Mouse (Mus musculus): ENCODE measurements around the gene Hist1h1c. TPM values are rescaled to one million over a fixed set of nuclear protein-coding genes. Genes with fewer than 3 reads are reported as not detected.
A peak's percentile ranks its signal among the peaks of the same experiment; 100 is the strongest.
"Not testable (repeated sequence)": the region's sequence is repeated elsewhere in the genome, so short reads cannot be mapped to it uniquely, and the experiment has no call there.

Gene Hist1h1c
- polyA plus RNA-seq, 1 experiment from 2014 or later, result 28.0 TPM

DNA sequence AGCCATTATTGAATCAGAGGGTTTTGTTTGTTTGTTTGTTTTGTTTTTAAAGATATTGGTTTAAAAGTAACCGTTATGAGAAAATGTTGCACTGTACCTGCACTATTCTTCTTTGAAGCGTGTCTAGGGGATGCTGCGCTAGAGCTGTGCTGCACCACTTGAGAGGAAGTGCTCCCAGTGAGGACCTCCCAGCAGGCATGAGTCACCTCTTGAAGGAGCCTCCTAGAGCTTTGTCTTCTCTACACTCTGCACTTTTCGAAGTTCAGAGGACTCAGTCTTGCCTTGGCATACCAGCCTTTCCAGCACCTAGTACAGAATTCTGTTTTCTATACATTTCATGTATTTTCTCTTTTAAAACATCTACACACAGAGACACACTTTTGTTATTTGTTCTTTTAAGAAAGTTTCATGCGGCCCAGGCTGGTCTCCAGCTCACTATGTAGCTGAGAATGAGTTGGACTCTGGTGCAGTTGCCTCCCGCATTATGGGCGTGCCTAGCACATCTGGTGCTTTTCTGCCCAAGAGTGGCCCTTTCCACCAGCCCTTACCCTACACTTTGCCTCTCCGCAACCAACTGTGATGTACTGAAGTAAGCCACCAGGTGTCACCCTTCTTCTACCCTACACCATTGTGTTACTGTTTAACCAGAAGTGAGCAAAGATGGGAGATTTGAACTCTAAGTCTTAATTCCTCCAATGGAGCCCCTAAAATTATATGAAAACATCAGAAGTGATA, 37.7 kb upstream of the Hist1h1c start:
- peak; percentile 54; the same call in 1 of the 2 replicates for ATAC-seq (ENCODE audit: insufficient number of reproducible peaks, low FRiP score, low TSS enrichment, low read depth)
- Histone ChIP-seq H3K36me3 (no peaks in the 10 kb centered on the region), H3K9me3 (no peaks in the 10 kb centered on the region), H3K4me1 (peaks cover 14% of the 10 kb centered on the region), H3K4me3 (no peak overlapping the region), H3K27me3 (no peaks in the 10 kb centered on the region), H3K4me2 (no peak overlapping the region), H3K9ac (no peak overlapping the region), H3K27ac (no peak overlapping the region)
- WGBS, result 34% methylated on average over 8 of the region's 8 CpGs

DNA sequence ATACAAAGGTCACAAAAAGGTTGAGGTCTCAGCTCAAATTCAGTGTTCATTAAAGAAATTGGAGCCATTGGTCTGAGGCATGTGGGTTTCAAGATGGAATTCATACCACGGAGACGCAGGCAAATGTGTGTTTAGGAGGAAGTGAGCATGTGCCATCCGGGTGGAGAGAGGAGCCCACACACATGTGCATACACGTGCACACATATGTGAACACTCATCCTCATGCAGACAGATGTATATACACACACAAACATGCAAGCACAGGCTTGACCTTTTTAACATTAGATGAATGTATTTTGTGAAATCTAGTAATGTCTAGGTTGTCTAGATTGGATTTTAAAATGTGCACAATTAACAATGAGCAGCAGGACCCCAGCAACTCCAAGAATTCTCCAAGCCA, 36.4 kb upstream of the Hist1h1c start:
- no peak overlapping the region for H3K4me2 ChIP-seq
- WGBS, result 72% methylated on average over 4 of the region's 4 CpGs

DNA sequence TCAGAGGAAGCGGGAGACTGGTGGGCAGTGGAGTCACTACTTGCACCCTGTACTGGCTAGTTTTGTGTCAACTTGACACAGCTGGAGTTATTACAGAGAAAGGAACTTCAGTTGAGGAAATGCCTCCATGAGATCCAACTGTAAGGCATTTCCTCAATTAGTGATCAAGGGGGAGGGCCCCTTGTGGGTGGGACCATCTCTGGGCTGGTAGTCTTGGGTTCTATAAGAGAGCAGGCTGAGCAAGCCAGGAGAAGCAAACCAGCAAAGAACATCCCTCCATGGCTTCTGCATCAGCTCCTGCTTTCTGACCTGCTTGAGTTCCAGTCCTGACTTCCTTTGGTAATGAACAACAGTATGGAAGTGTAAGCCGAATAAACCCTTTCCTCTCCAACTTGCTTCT, 35.8 kb upstream of the Hist1h1c start:
- H3K27me3 ChIP-seq; ATAC-seq (ENCODE audit: insufficient number of reproducible peaks, low FRiP score, low TSS enrichment, low read depth); H3K4me3 ChIP-seq; H3K4me2 ChIP-seq; H3K4me1 ChIP-seq; H3K9ac ChIP-seq; H3K36me3 ChIP-seq; H3K9me3 ChIP-seq; H3K27ac ChIP-seq: not testable (repeated sequence)
- 81% methylated on average over 2 of the region's 2 CpGs for whole genome bisulfite sequencing

More for the DNA sequence above, 36.4 kb upstream of the Hist1h1c start:
- H3K4me1 ChIP-seq, result peaks cover 12% of the 10 kb centered on the region
- H3K27ac ChIP-seq, result no peak overlapping the region
- H3K4me3 ChIP-seq, result no peak overlapping the region
- no peaks in the 10 kb centered on the region for H3K27me3 ChIP-seq
- H3K9ac ChIP-seq, result no peak overlapping the region
- ATAC-seq (ENCODE audit: insufficient number of reproducible peaks, low FRiP score, low TSS enrichment, low read depth), result no peak
- H3K9me3 ChIP-seq, result no peaks in the 10 kb centered on the region
- no peaks in the 10 kb centered on the region for H3K36me3 ChIP-seq

DNA sequence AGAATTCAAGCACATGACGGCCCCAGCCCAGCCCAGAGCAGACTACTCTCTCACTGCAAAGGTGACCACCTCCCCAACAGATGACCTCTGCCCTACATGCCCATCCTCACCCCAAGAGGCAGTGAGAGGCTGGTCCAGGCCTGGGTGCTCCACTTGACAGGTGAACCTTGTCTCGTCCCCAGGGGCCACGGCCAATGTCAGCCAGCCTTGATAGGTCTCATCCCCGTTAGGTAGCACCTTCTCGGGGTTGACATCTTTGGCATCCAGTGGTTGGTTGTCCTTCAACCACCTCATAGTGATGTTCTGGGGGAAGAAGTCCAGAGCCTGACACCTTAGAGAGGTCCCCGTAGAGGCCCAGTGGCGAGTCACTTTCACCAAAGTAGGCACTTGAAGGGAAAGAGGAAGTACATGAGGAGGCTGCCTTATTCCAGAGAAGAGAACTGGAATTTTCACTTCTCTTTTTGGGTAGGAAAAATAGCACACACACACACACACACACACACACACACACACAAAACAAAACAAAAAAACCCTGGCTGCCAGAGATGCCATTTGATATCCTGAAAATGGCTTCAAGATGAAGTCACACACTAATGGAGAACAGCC, 32.8 kb upstream of the Hist1h1c start:
- Histone ChIP-seq H3K4me1 (0 out of 2 replicates have a peak, but pooled peaks cover 7% of the 10 kb centered on the region), H3K9me3 (no peaks in the 10 kb centered on the region), H3K36me3 (no peaks in the 10 kb centered on the region), H3K9ac (no peak overlapping the region), H3K4me3 (no peak overlapping the region), H3K4me2 (no peak overlapping the region), H3K27ac (no peak overlapping the region), H3K27me3 (no peaks in the 10 kb centered on the region)
- ATAC-seq (ENCODE audit: insufficient number of reproducible peaks, low FRiP score, low TSS enrichment, low read depth), result no peak
- WGBS, result 92% methylated on average over 7 of the region's 7 CpGs

DNA sequence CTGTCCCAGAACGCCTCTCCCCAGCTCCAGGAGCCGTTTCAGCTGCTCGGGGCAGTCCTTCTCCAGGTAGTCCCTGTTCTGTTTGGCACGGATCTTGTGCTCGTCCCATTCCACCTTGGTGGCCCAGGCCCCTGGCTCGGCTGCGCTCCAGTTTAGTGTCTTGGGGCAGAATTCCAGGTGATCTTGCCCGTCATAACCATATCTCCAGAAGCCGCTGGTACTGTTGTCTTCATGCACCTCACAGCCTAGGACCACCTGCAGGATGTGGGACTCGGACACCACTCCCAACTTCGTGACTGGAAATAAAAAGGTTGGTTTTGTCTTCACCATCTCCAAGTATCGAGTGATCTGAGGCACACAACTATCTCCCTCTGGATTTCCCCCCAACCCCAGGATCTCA, 31.8 kb upstream of the Hist1h1c start:
- no peaks in the 10 kb centered on the region for H3K9me3 ChIP-seq
- H3K27me3 ChIP-seq, result no peaks in the 10 kb centered on the region
- no peak for ATAC-seq (ENCODE audit: insufficient number of reproducible peaks, low FRiP score, low TSS enrichment, low read depth)
- 0 out of 2 replicates have a peak, but pooled peaks cover 7% of the 10 kb centered on the region for H3K4me1 ChIP-seq
- H3K4me3 ChIP-seq, result no peak overlapping the region
- whole genome bisulfite sequencing, result 94% methylated on average over 12 of the region's 12 CpGs
- no peak overlapping the region for H3K4me2 ChIP-seq
- H3K9ac ChIP-seq, result no peak overlapping the region
- H3K27ac ChIP-seq, result no peak overlapping the region
- no peaks in the 10 kb centered on the region for H3K36me3 ChIP-seq

DNA sequence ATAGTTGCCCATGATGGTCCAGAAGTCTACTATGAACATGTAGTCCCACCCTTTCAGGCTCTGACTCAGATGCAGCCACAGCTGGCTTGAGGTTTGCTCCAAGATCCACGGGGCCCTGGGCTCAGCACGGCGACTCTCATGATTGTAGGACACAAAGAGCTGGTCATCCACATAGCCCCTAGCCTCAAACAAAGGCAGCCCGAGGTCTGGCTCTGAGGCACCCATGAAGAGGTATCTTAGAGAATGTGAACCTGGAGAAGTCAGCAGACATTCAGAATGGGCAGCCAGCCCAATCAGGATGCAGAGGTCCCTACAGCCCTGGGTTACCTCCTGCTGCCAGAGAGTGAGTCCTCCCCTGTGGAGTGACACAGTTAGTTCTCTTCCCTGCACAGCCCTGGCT, 30.6 kb upstream of the Hist1h1c start:
- Histone ChIP-seq H3K27me3 (no peaks in the 10 kb centered on the region), H3K36me3 (no peaks in the 10 kb centered on the region), H3K9me3 (no peaks in the 10 kb centered on the region), H3K4me3 (no peak overlapping the region), H3K4me2 (no peak overlapping the region), H3K27ac (no peak overlapping the region), H3K9ac (no peak overlapping the region), H3K4me1 (0 out of 2 replicates have a peak, but pooled peaks cover 7% of the 10 kb centered on the region)
- no peak for ATAC-seq (ENCODE audit: insufficient number of reproducible peaks, low FRiP score, low TSS enrichment, low read depth)
- 93% methylated on average over 4 of the region's 4 CpGs for WGBS

DNA sequence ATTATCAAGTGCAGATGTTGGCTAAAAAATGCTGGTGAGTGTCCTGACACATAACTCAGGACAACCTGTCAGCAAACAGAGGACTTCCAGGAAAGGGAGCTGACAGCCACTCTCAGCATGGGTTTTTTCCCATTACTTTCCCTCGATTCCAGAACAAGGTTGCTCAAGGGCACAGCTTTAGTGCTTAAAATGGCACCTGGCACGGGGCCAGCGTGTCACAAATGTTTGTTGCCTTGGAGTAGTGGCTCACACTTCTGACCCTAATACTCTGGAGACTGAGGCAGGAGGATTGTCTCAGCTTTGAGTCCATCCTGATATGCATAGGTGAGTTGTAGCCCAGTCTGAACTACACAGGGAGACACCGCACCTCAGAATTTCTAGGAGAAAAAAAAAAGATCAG, 30.0 kb upstream of the Hist1h1c start:
- no peak overlapping the region for H3K27ac ChIP-seq

DNA sequence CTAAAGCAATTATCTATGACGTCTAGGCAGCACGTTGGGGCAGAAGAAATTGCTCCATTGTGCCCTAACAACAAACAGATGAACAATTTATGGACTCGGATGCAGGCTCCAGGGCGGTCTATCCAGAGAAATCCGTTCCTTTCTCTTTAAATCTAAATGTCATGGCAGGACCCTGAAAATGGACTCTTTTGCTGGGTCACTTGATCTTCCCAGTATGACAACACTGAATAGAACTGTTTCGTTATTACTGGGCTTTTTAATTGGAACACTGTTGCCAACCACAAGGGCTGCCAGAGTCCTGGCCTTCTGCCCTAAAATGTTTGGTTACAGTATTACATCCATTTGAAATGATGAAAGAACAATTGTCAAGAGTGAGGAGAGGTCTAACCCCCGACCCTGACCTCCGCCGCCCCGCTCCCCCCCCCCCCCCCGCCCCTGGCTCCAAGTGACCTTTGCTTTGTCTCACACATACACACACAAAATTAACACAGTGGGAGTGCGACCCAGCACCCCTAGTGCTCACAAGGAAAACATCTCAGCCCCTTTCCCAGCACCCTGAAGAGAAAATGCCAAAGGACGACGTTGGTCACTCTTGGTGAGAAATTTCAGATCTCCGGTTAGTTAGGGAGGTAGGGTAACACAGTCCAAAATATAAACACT, 28.8 kb upstream of the Hist1h1c start:
- WGBS, result 18% methylated on average over 15 of the region's 15 CpGs
- Histone ChIP-seq H3K4me1 (0 out of 2 replicates have a peak, but pooled peaks cover 7% of the 10 kb centered on the region), H3K4me2 (peak overlapping the region; percentile 74), H3K9ac (peak overlapping the region; percentile 36; the same call in 1 of the 2 replicates), H3K36me3 (no peaks in the 10 kb centered on the region), H3K9me3 (no peaks in the 10 kb centered on the region), H3K4me3 (peak overlapping the region; percentile 47), H3K27me3 (no peaks in the 10 kb centered on the region), H3K27ac (no peak overlapping the region)
- no peak for ATAC-seq (ENCODE audit: insufficient number of reproducible peaks, low FRiP score, low TSS enrichment, low read depth)

More for the DNA sequence above, 30.0 kb upstream of the Hist1h1c start:
- 57% methylated on average over 4 of the region's 4 CpGs for WGBS
- Histone ChIP-seq H3K36me3 (no peaks in the 10 kb centered on the region), H3K27me3 (no peaks in the 10 kb centered on the region), H3K4me3 (no peak overlapping the region), H3K9ac (no peak overlapping the region), H3K4me2 (no peak overlapping the region), H3K9me3 (no peaks in the 10 kb centered on the region), H3K4me1 (0 out of 2 replicates have a peak, but pooled peaks cover 7% of the 10 kb centered on the region)
- no peak for ATAC-seq (ENCODE audit: insufficient number of reproducible peaks, low FRiP score, low TSS enrichment, low read depth)

DNA sequence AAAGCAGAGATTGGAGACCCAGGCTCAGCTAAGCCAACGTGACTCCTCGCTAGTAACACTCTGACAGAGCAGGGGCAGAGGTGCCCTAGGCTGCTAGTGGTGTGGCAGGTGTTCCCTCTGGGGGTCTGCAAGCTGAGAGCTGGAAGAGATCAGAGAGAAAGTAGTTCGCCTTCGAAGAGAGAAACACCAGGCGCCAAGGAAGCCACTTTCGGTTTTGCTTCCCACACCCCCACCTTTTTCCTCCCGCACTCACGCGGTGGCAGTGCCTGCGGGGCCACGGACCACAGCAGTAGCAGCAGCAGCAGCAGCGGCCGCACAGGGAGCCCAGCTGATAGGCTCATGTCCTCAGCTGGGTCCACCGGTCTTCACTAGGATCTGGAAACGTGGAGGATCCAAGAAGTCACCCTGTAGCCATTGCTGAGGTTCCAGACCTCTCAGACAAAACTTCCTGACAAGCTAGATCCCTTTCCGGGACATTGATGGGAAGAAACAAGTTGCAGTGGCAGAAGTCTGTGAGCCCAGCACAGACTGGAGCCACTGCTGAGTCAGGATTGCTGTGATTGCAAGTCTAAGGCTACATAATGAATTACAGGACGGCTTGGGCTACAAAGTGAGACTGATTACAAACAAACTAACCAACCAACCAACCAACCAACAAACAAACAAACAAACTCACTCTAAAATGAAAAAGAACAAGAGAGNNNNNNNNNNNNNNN, 28.1 kb upstream of the Hist1h1c start, which contains the start of gene Hfe:
TSS of gene Hfe (minus strand) at position 481 of the 716 bp plus-strand sequence.
- WGBS, result 2% methylated on average over 17 of the region's 17 CpGs
- no peak for ATAC-seq (ENCODE audit: insufficient number of reproducible peaks, low FRiP score, low TSS enrichment, low read depth)
- no peaks in the 10 kb centered on the region for H3K27me3 ChIP-seq

DNA sequence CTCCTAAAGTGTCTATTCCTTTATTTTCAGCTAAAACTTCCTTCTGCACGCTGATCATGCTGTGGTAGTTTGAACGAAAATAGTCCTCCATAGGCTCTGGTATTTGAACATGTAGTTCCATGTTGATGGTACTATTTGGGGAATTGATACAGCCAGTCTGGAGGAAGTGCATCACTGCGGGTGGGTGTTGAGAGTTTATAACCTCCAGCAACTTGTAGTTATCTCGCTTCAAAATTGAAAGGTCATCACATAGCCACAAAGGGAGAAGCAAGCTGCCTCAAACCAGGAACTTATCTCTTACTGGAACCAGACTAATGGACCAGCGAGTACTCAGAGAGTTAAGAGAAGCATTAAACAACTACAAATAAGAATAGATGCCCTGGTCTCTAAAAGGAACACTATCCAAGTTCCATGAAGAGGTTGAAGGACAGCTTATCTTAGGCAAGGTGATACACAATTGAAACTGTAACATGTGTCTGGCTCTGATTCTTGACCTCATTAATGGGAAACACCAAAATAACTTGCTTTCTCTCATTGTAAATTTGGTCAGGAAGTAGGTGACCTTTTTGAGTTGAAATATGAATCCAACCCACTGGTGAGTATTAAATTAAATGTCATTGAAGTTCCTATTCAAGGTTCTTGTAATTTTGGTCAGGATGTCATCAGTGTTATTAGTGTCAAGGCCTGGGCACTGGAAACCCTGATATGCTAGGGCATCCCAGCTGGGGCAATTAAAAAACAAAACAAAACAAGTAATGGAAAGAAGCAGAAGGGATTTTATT, 22.2 kb upstream of the Hist1h1c start:
- Histone ChIP-seq H3K4me3 (no peak overlapping the region), H3K27ac (no peak overlapping the region), H3K4me1 (no peaks in the 10 kb centered on the region), H3K27me3 (no peaks in the 10 kb centered on the region), H3K4me2 (no peak overlapping the region), H3K9me3 (no peaks in the 10 kb centered on the region), H3K36me3 (no peaks in the 10 kb centered on the region), H3K9ac (no peak overlapping the region)
- WGBS, result 88% methylated on average over 5 of the region's 5 CpGs
- no peak for ATAC-seq (ENCODE audit: insufficient number of reproducible peaks, low FRiP score, low TSS enrichment, low read depth)

More for the DNA sequence above, 28.1 kb upstream of the Hist1h1c start, which contains the start of gene Hfe:
- no peaks in the 10 kb centered on the region for H3K36me3 ChIP-seq
- H3K4me1 ChIP-seq, result 0 out of 2 replicates have a peak, but pooled peaks cover 7% of the 10 kb centered on the region
- H3K4me3 ChIP-seq, result peak within 1 kb of the TSS; percentile 47
- no peak within 1 kb of the TSS for H3K27ac ChIP-seq
- peak within 1 kb of the TSS; percentile 74 for H3K4me2 ChIP-seq
- no peaks in the 10 kb centered on the region for H3K9me3 ChIP-seq
- peak within 1 kb of the TSS; percentile 36; the same call in 1 of the 2 replicates for H3K9ac ChIP-seq

DNA sequence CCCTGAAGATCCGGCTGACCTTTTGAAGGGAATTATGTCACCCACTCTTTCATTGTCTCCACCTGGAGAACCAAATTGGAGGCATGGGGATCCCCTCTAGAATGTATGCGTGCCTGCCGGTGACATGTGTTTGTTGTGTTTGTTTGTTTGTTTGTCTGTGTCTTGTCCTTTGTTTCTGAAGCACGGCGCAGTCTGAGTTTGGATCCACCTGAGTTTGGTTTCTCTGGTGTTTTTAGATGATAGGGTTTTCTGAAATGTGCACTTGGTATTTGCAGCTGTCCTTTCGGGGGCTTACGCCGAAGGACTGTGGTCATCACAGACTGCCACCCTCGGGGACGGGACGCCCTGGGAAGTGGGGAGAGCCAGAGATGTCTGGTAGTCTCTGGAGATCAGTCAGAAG, 21.4 kb upstream of the Hist1h1c start:
- Histone ChIP-seq H3K4me1 (no peaks in the 10 kb centered on the region), H3K9ac (no peak overlapping the region), H3K4me2 (no peak overlapping the region), H3K9me3 (no peaks in the 10 kb centered on the region), H3K4me3 (no peak overlapping the region), H3K27me3 (no peaks in the 10 kb centered on the region), H3K36me3 (no peaks in the 10 kb centered on the region), H3K27ac (no peak overlapping the region)
- 52% methylated on average over 11 of the region's 11 CpGs for WGBS
- no peak for ATAC-seq (ENCODE audit: insufficient number of reproducible peaks, low FRiP score, low TSS enrichment, low read depth)
